Mouse (Mus musculus) spleen, adult 2 months (tissue): Measurements from ENCODE around the gene Ptprn2.

Experiments used
- CTCF ChIP-seq: fragments of 200-500 bp; IDR thresholded peaks from 2 replicates; pipeline ENCODE4 v1.5.1; 2011; ENCODE audit warnings: mild to moderate bottlenecking, inconsistent platforms; ENCODE audit not compliant: insufficient read depth, insufficient read length, insufficient replicate concordance; ENCODE audit errors: extremely low read depth
- POLR2A ChIP-seq: fragments of 200-500 bp; IDR thresholded peaks from 2 replicates; pipeline ENCODE4 v1.6.1; 2011; ENCODE audit warnings: low read depth, low read length, inconsistent platforms

DNA sequence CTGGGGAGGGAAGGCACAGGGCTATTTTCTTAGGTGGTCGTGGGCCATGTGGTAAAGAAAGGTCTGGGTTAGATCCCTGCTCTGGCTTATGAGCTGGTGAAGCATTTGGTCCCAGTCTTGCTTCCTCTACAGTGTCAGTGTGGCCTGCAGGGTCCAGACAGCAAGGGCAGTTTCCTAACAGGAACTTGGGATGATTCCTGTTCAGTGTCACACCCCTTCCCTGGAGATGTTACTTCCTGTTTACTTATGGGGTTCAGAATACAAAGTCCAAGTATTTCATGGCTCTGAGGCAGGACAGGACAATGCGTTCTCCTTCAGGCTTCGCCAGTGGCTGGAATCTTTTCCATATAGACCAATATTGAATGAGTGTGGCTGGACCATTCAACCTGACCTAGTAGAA, 741.7 kb downstream of the Ptprn2 start:
- TF ChIP-seq CTCF (no peak), POLR2A (no peak)
